Mouse (Mus musculus): ENCODE data around the gene Hdac11.

DNA sequence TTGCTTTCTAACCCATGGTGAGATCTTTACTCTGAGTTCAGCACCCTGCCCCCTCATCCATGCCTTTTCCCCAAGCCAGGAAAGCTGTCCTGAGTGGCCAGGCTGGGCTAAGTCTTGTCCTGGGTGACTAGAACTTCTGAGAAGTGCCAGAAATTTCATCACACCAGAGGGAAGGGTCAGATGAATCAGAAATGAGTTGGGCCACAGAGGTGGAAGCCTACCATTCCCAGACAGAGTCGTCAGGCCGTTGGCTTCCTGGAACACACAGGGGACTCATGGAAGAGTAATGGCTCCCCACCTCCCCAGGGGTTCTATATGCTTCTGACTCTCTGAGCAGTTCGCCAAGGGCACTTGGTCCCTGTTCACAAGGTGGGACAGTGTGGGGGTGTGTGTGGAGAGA is 51.0 kb downstream of the Hdac11 start:
- TF ChIP-seq EP300 (IDR thresholded peaks at IDR 0.05; ENCODE audit: insufficient read depth, low read depth, low read length) (no peak), POLR2A (IDR thresholded peaks at IDR 0.05; ENCODE audit: insufficient read depth, low read depth, low read length) (no peak), CTCF (IDR thresholded peaks at IDR 0.05) (no peak)

Measured in heart, adult 2 months (tissue).